Comparison of ENCODE assay signal across 8 mouse cellular contexts in the genomic region with DNA sequence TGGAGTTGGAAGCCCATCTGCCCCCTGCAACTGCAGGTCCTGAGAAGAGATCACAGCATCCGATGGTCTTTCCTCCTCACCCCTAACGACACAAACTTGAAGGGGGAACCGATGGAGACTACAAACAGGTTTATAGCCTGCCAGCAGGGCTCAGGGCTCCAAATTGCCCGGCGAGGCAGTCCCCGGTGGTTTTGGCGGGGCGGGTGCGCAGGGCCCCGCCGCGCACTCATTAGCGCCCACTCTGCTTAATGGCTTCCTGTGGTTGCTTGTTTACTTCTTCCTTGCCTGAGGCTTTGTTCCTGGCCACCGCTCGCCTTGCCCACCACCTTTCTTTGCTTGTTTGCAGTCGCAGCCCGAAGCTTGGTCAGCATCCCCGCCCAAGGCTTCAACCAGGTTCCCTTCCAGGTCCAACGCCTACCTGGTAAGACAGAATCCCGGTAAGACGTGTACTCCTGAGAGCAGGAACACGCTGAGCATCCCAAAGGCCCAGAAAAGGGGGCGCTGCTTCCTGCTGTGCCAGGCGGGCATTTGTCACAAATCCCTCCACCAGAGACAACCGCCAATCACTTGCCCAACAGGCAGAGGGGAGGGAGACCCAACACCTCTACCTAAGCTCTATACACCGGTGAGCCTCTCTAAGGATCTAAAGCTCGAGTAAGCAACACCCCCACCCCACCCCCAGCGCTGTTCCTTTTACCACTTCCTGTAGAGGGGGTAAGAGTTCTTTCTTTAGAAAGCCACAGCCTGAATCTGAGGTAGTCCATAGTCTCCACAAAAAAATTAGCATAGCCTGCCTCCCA. TPM values are rescaled to one million over a fixed set of nuclear protein-coding genes. Genes with fewer than 3 reads are reported as not detected.
DNase-seq lines count a peak whose midpoint lies in the region; ATAC-seq and TF ChIP-seq lines count a peak whose summit lies in the region.

No protein-coding gene starts in this region.

- H3K4me1 ChIP-seq in heart, embryonic 11.5 days (ENCODE audit: control insufficient read depth, insufficient read depth, low read length): no peaks in the 10 kb centered on the region
- no peaks in the 10 kb centered on the region for H3K4me1 ChIP-seq in ES-Bruce4 (ENCODE audit: control insufficient read depth, insufficient read depth, low read length)
- peaks cover 14% of the 10 kb centered on the region; the same call in 1 of the 2 replicates for H3K4me1 ChIP-seq in midbrain, embryonic 13.5 days (replicated peaks)

- H3K27me3 ChIP-seq in heart, embryonic 11.5 days (ENCODE audit: control insufficient read depth, insufficient read depth, low read length): peaks cover 46% of the 10 kb centered on the region
- H3K27me3 ChIP-seq in ES-Bruce4 (ENCODE audit: control insufficient read depth, insufficient read depth, low read length, poor library complexity, severe bottlenecking): no peaks in the 10 kb centered on the region
- H3K27me3 ChIP-seq in midbrain, embryonic 13.5 days: peaks cover 43% of the 10 kb centered on the region

- no peak for TF ChIP-seq EP300 in ES-Bruce4 (IDR thresholded peaks at IDR 0.05; ENCODE audit: insufficient read depth, low read depth, low read length)

- peak overlapping the region; percentile 25 for H3K4me3 ChIP-seq in heart, embryonic 11.5 days (ENCODE audit: low read depth, low read length)
- peak overlapping the region; percentile 44 for H3K4me3 ChIP-seq in ES-Bruce4 (ENCODE audit: low read depth, low read length)
- H3K4me3 ChIP-seq in midbrain, embryonic 13.5 days (replicated peaks): peak overlapping the region; percentile 31

- ATAC-seq in heart, embryonic 11.5 days (replicated peaks; ENCODE audit: insufficient number of reproducible peaks, low FRiP score, low TSS enrichment): no peak
- ATAC-seq in midbrain, embryonic 13.5 days: peak; percentile 58

- intact Hi-C loops in heart, postnatal 36 days (cut with DNase I): no loop called here

- DNase-seq in heart, postnatal 36 days: no peak
- DNase-seq in forelimb bud, embryonic 11.5 days (ENCODE audit: low read depth, low spot score): peak; percentile 51
- no peak for DNase-seq in gastrocnemius, postnatal 25 days
- DNase-seq in right cerebral cortex, postnatal 4 days: no peak
- no peak for DNase-seq in kidney, adult 9 months

- no peaks in the 10 kb centered on the region for H3K36me3 ChIP-seq in heart, embryonic 11.5 days (ENCODE audit: control insufficient read depth, insufficient read depth, low read length)
- no peaks in the 10 kb centered on the region for H3K36me3 ChIP-seq in ES-Bruce4 (ENCODE audit: control insufficient read depth, insufficient read depth, low read length, poor library complexity, severe bottlenecking)
- H3K36me3 ChIP-seq in midbrain, embryonic 13.5 days: no peaks in the 10 kb centered on the region

- no peak overlapping the region for H3K9ac ChIP-seq in heart, embryonic 11.5 days (ENCODE audit: low read depth, low read length)
- no peak overlapping the region for H3K9ac ChIP-seq in ES-Bruce4 (ENCODE audit: low read depth, poor library complexity, severe bottlenecking)
- peak overlapping the region; percentile 51 for H3K9ac ChIP-seq in midbrain, embryonic 13.5 days (replicated peaks)

- H3K27ac ChIP-seq in heart, embryonic 11.5 days (ENCODE audit: low read depth, low read length): no peak overlapping the region
- H3K27ac ChIP-seq in ES-Bruce4 (ENCODE audit: insufficient read depth, low read length): no peak overlapping the region
- H3K27ac ChIP-seq in midbrain, embryonic 13.5 days: no peak overlapping the region

- peak overlapping the region; percentile 27 for H3K4me2 ChIP-seq in heart, embryonic 11.5 days
- peak overlapping the region; percentile 53 for H3K4me2 ChIP-seq in midbrain, embryonic 13.5 days (replicated peaks)

- under 1% methylated on average over 28 of the region's 28 CpGs for WGBS in heart, embryonic 11.5 days (ENCODE audit: insufficient replicate concordance)
- WGBS in midbrain, embryonic 13.5 days: 2% methylated on average over 28 of the region's 28 CpGs

- no peak for TF ChIP-seq POLR2A in ES-Bruce4 (IDR thresholded peaks at IDR 0.05; ENCODE audit: insufficient read depth, low read length)

- no peak for TF ChIP-seq CTCF in ES-Bruce4 (IDR thresholded peaks at IDR 0.05; ENCODE audit: low read depth, low read length)

- H3K9me3 ChIP-seq in heart, embryonic 11.5 days (replicated peaks; ENCODE audit: control insufficient read depth, low read length): no peaks in the 10 kb centered on the region
- no peaks in the 10 kb centered on the region for H3K9me3 ChIP-seq in ES-Bruce4 (replicated peaks; ENCODE audit: control insufficient read depth, insufficient read depth, low read length, poor library complexity, severe bottlenecking)
- H3K9me3 ChIP-seq in midbrain, embryonic 13.5 days: no peaks in the 10 kb centered on the region

RNA-seq across cellular contexts. Expression of a gene that starts 33.4 kb away (rescaled TPM):
- polyA plus RNA-seq in heart, embryonic 11.5 days (2014; fragmentation: Nextera tagmentation; extraction: Ambion mirVana): 0.73 and 0.79 TPM in 2 replicates
- total RNA-seq in heart, postnatal 36 days (2021): under 1 TPM; 0.30 to 0.75 TPM
- polyA plus RNA-seq in ES-Bruce4 (2011; ENCODE audit: insufficient read depth, insufficient read length, low read depth, missing spikeins): 0.44 and 0.81 TPM in 2 replicates
- polyA plus RNA-seq in midbrain, embryonic 13.5 days (2015; fragmentation: Nextera tagmentation; extraction: Ambion mirVana): 0.46 and 0.66 TPM in 2 replicates
- total RNA-seq in gastrocnemius, postnatal 25 days (2021): not detected

RNA-seq across cellular contexts. Expression of a gene that starts 45.0 kb away (rescaled TPM):
- polyA plus RNA-seq in heart, embryonic 11.5 days (2014; fragmentation: Nextera tagmentation; extraction: Ambion mirVana): 0.24 and 0.31 TPM in 2 replicates
- not detected for total RNA-seq in heart, postnatal 36 days (2021)
- 11.4 and 12.5 TPM in 2 replicates for polyA plus RNA-seq in ES-Bruce4 (2011; ENCODE audit: insufficient read depth, insufficient read length, low read depth, missing spikeins)
- polyA plus RNA-seq in midbrain, embryonic 13.5 days (2015; fragmentation: Nextera tagmentation; extraction: Ambion mirVana): 0.43 and 0.72 TPM in 2 replicates
- total RNA-seq in gastrocnemius, postnatal 25 days (2021): not detected

RNA-seq across cellular contexts. Expression of a gene that starts 51.9 kb away (rescaled TPM):
- 0.39 TPM in 1 of 2 replicates, not detected in the other for polyA plus RNA-seq in heart, embryonic 11.5 days (2014; fragmentation: Nextera tagmentation; extraction: Ambion mirVana)
- under 1 TPM; 0.17 to 0.22 TPM for total RNA-seq in heart, postnatal 36 days (2021)
- 0.61 and 0.81 TPM in 2 replicates for polyA plus RNA-seq in ES-Bruce4 (2011; ENCODE audit: insufficient read depth, insufficient read length, low read depth, missing spikeins)
- 7.9 and 9.1 TPM in 2 replicates for polyA plus RNA-seq in midbrain, embryonic 13.5 days (2015; fragmentation: Nextera tagmentation; extraction: Ambion mirVana)
- total RNA-seq in gastrocnemius, postnatal 25 days (2021): under 1 TPM; 0.08 to 0.10 TPM
